Mouse (Mus musculus): ENCODE results near the gene Gm28729. TPM values are rescaled to one million over a fixed set of nuclear protein-coding genes. Genes with fewer than 3 reads are reported as not detected.
"Not testable (repeated sequence)": the region's sequence is repeated elsewhere in the genome, so short reads cannot be mapped to it uniquely, and the experiment has no call there.

The Gm28729 gene
- polyA plus RNA-seq, 1 experiment: 0.18 TPM

DNA sequence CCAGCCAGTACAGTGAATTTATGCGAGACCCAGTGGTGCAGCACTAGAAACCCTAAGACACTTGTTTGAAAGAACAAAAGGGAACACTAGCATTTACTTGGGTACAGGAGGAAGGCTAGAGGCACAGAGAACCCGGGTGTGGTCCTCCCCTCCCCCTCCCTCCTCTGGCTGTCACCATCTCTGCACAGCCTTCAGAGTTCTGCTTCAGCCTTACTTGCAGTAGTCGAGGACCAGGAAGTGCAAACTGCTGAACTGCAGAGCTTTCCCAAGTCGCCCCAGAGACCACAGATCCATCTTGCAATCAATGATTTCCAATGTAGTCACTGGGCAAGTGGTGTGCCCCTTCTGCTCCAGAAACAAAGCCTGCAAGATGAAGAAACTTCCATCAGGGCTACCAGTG is 7.6 kb downstream of the Gm28729 start:
- no peak for DNase-seq (ENCODE audit: low read depth)
- TF ChIP-seq POLR2A (IDR thresholded peaks at IDR 0.05; ENCODE audit: borderline replicate concordance, extremely low read depth, insufficient read depth, insufficient read length, poor library complexity, severe bottlenecking) (no peak), CTCF (IDR thresholded peaks at IDR 0.05; ENCODE audit: borderline replicate concordance, extremely low read depth, insufficient read depth, insufficient read length) (no peak)

DNA sequence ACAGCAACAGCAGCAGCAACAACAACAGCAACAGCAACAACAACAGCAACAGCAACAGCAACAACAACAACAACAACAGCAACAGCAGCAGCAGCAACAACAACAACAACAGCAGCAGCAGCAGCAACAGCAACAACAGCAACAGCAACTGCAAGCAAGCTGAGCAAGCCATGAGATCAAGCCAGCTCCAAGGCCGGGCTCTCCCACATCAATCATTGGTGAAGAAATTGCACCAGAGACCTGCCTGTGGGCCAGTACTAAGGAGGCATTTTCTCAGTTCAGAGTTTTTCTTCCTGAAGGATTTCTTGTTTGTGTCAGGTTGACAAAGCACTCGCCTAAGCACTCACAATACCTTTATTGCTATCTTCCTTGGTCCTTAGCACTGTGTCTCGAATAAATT is 8.3 kb downstream of the Gm28729 start:
- no peak for TF ChIP-seq POLR2A (IDR thresholded peaks at IDR 0.05; ENCODE audit: borderline replicate concordance, extremely low read depth, insufficient read depth, insufficient read length, poor library complexity, severe bottlenecking)

GRCm38 (mm10) chr9:96515737-96516136 is 9.3 kb downstream of the Gm28729 start:
- no peak for DNase-seq (ENCODE audit: low read depth)
- no peak for TF ChIP-seq POLR2A (IDR thresholded peaks at IDR 0.05; ENCODE audit: borderline replicate concordance, extremely low read depth, insufficient read depth, insufficient read length, poor library complexity, severe bottlenecking)
- TF ChIP-seq CTCF (IDR thresholded peaks at IDR 0.05; ENCODE audit: borderline replicate concordance, extremely low read depth, insufficient read depth, insufficient read length): no peak

More for the DNA sequence above, 8.3 kb downstream of the Gm28729 start:
- no peak for DNase-seq (ENCODE audit: low read depth)

DNA sequence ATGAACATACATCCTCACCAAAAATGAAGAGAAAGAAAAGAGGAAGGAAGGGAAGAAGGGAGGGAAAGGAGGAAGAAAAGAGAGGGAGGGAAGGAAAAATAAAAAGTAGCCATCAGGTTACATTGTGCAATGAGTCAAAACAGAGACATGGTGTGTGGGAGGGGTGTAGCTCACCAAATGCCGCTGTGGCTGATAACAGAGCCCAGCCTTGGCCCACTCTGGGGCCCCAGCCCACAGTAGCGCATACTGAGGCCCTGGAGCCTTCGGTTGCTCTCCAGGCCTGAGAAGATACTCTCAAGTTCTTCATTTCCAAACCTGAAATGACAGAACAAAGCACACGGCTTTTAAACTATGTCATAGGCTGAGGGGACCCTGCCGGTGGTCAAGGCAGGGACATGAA is 10.8 kb downstream of the Gm28729 start:
- DNase-seq (ENCODE audit: low read depth): no peak
- TF ChIP-seq POLR2A (IDR thresholded peaks at IDR 0.05; ENCODE audit: borderline replicate concordance, extremely low read depth, insufficient read depth, insufficient read length, poor library complexity, severe bottlenecking): no peak
- no peak for TF ChIP-seq CTCF (IDR thresholded peaks at IDR 0.05; ENCODE audit: borderline replicate concordance, extremely low read depth, insufficient read depth, insufficient read length)

DNA sequence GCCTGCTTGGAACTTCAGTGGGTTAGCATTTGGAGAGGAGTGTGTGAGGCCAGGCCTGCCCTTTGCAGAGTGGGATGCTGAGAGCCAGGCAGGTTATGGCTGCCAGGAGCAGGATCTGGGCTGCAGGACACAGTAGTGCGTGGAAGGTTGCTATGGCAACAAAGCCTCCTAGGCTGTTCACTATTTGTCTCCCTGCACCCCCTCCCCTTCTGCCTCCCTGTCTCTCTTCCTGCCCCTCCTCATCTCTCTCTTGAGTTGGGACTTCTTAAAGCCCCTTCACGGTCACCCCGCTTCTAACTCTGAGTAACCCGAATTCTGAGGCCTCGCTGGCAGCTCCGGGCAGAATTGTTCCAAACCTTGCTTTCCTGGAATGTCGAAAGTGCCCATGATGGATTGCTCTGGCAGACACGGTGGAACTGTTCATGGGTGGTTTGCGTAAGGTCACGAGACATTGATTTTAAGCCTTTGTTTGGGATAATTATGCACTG is 19.0 kb downstream of the Gm28729 start:
- DNase-seq (ENCODE audit: low read depth): peak; percentile 89
- TF ChIP-seq POLR2A (IDR thresholded peaks at IDR 0.05; ENCODE audit: borderline replicate concordance, extremely low read depth, insufficient read depth, insufficient read length, poor library complexity, severe bottlenecking) (no peak), CTCF (IDR thresholded peaks at IDR 0.05; ENCODE audit: borderline replicate concordance, extremely low read depth, insufficient read depth, insufficient read length) (no peak)

DNA sequence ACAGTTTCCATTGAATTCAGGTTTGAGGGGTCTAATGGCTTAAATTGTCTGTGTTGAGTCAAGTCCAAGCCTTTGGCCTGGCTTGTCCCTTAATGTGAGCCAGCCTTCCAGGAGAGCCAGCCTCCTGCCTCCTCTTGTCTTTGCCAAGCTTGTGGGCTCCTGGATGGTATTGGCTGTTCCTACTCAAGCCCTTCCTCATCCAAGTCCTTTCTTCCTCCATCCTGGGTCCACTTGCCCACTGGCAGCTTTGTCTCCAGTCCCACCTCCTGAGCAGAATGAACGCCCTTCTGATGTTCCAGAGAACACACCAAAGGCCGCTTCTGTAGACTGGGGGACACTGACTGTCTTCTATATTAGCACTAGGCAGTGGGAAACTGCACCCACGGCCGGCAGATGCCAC is 19.9 kb downstream of the Gm28729 start:
- TF ChIP-seq POLR2A (IDR thresholded peaks at IDR 0.05; ENCODE audit: borderline replicate concordance, extremely low read depth, insufficient read depth, insufficient read length, poor library complexity, severe bottlenecking): no peak
- TF ChIP-seq CTCF (IDR thresholded peaks at IDR 0.05; ENCODE audit: borderline replicate concordance, extremely low read depth, insufficient read depth, insufficient read length): no peak
- no peak for DNase-seq (ENCODE audit: low read depth)

- no peak for DNase-seq (ENCODE audit: low read depth)
- TF ChIP-seq CTCF (IDR thresholded peaks at IDR 0.05; ENCODE audit: borderline replicate concordance, extremely low read depth, insufficient read depth, insufficient read length) (no peak), POLR2A (IDR thresholded peaks at IDR 0.05; ENCODE audit: borderline replicate concordance, extremely low read depth, insufficient read depth, insufficient read length, poor library complexity, severe bottlenecking) (no peak)
Measured at GRCm38 (mm10) chr9:96504116-96504895, 20.8 kb downstream of the Gm28729 start.

- DNase-seq (ENCODE audit: low read depth): no peak
- TF ChIP-seq CTCF (IDR thresholded peaks at IDR 0.05; ENCODE audit: borderline replicate concordance, extremely low read depth, insufficient read depth, insufficient read length): no peak
- no peak for TF ChIP-seq POLR2A (IDR thresholded peaks at IDR 0.05; ENCODE audit: borderline replicate concordance, extremely low read depth, insufficient read depth, insufficient read length, poor library complexity, severe bottlenecking)
Measured at GRCm38 (mm10) chr9:96502856-96503610, 22.0 kb downstream of the Gm28729 start.

DNA sequence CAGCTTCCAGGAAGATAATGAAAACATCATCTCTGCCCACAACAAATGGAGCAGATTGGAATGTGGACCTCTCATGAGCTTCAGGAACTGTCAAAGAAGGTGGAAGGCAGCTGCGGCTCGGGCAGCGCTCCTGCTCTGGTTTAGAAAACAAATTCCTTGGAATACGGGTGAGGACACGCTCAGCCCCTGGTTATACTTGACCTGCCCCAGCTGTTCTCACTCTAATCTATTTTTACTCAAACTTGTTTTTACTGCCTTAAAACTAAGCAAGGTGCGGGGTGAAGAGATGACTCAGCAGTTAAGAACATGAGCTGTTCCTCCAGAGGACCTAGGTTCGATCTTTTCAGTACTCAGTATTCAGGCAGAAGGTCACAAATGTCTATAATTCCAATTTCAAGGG is 23.8 kb downstream of the Gm28729 start:
- no peak for DNase-seq (ENCODE audit: low read depth)

DNA sequence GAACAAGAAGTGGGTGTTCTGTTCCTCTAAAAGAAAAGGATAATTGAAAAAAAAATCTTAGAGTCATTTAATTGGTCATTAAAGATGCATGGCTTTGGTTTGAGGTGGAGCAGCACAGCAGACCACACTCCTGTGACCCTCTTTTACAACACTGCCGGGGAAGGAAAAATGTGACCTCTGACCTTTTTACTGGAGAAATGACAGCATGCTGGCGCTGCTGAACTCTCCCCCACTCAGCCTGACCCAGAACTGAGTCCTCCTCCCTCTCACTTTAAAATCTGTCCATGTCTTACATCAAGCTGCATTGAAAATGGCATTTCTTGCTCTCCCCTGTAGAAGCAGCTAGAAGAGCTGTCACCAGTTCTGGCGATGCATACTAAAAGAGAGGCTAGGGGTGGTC is 31.9 kb downstream of the Gm28729 start:
- DNase-seq (ENCODE audit: low read depth): no peak
- TF ChIP-seq POLR2A (IDR thresholded peaks at IDR 0.05; ENCODE audit: borderline replicate concordance, extremely low read depth, insufficient read depth, insufficient read length, poor library complexity, severe bottlenecking): no peak

More for the DNA sequence above, 23.8 kb downstream of the Gm28729 start:
- TF ChIP-seq POLR2A (IDR thresholded peaks at IDR 0.05; ENCODE audit: borderline replicate concordance, extremely low read depth, insufficient read depth, insufficient read length, poor library complexity, severe bottlenecking): no peak
- TF ChIP-seq CTCF (IDR thresholded peaks at IDR 0.05; ENCODE audit: borderline replicate concordance, extremely low read depth, insufficient read depth, insufficient read length): no peak

DNA sequence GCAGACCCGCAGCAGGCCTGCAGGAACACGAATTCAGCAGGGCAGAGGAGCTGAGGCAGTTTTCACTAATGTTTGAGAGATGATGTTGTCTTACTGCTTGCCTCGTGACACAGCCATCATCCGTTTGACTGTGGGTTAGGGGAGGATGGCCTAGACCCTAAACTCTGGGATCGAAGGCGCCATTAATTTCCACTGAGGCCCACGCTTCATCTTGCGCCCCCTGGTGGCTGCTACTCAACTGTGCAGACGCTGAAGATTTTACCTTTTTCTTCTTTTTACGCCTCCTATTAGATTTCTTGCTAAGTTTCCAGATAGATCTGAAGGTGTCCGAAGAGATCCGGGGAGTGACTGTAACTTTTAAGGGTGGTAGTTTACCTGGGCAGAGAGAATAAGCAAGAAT is 33.3 kb downstream of the Gm28729 start:
- TF ChIP-seq POLR2A (IDR thresholded peaks at IDR 0.05; ENCODE audit: borderline replicate concordance, extremely low read depth, insufficient read depth, insufficient read length, poor library complexity, severe bottlenecking): no peak
- peak; percentile 78 for TF ChIP-seq CTCF (IDR thresholded peaks at IDR 0.05; ENCODE audit: borderline replicate concordance, extremely low read depth, insufficient read depth, insufficient read length)
- DNase-seq (ENCODE audit: low read depth): peak; percentile 55

- not testable (repeated sequence) for DNase-seq (ENCODE audit: low read depth)
Measured at GRCm38 (mm10) chr9:96487869-96488268, 37.2 kb downstream of the Gm28729 start.
